Mouse (Mus musculus) stomach, postnatal 0 days (tissue): ENCODE results near the gene Txndc9.

ENCODE experiments used
- CTCF ChIP-seq: IDR thresholded peaks from 2 replicates; pipeline ENCODE4 v1.5.1; 2016; ENCODE audit warnings: antibody characterized with exemption, low read depth, mild to moderate bottlenecking, moderate library complexity
- EP300 ChIP-seq: optimal IDR thresholded peaks from 2 replicates; pipeline ENCODE3; 2016; ENCODE audit warnings: antibody characterized with exemption

DNA sequence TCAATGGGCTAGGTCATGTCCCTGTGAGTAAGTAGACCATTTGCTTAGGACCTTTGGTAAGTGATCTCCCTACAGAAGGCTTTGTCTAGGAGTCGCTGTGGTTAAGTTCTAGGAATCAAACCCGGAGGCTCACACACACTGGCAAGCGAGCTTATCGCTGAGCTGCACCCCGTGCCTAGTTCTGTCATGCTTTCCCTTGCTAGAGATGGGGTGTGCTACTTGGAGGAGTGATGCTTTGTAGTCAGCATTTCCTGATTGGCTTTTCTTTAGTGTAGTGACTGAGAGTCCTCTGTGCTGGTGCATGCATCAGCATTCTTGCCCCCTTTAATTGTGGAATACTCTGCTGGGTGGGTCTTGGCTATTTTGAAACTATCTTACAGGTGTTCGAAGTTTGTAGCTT is 14.0 kb upstream of the Txndc9 start:
- no peak for TF ChIP-seq CTCF
- no peak for TF ChIP-seq EP300
